Mouse (Mus musculus) forebrain, embryonic 12.5 days (tissue): Measurements from ENCODE around the gene Yars. TPM values are rescaled to one million over a fixed set of nuclear protein-coding genes. Genes with fewer than 3 reads are reported as not detected.

Experiments
- ATAC-seq: fragments of 200-750 bp; cut with Nextera tagmentation; 2 replicates; pipeline ENCODE4 v1.8.0; 2017; ENCODE audit warnings: moderate TSS enrichment; ENCODE audit not compliant: low FRiP score
- H3K27ac ChIP-seq: fragments of 300-500 bp; sonication (generic); 2 replicates; pipeline ENCODE4 v1.5.1; 2016; ENCODE audit warnings: mild to moderate bottlenecking
- H3K27me3 ChIP-seq: fragments of 300-500 bp; sonication (generic); 2 replicates; pipeline ENCODE4 v1.6.1; 2016; ENCODE audit warnings: mild to moderate bottlenecking
- H3K36me3 ChIP-seq: fragments of 300-500 bp; sonication (generic); replicated peaks from 2 replicates; pipeline ENCODE4 v1.6.1; 2016; ENCODE audit warnings: mild to moderate bottlenecking
- H3K4me1 ChIP-seq: fragments of 300-500 bp; sonication (generic); 2 replicates; pipeline ENCODE4 v1.6.1; 2016
- H3K4me2 ChIP-seq: fragments of 300-500 bp; sonication (generic); 2 replicates; pipeline ENCODE4 v1.6.1; 2016; ENCODE audit warnings: mild to moderate bottlenecking, moderate library complexity
- H3K4me3 ChIP-seq: fragments of 300-500 bp; sonication (generic); replicated peaks from 2 replicates; pipeline ENCODE4 v1.5.1; 2016; ENCODE audit warnings: mild to moderate bottlenecking
- H3K9ac ChIP-seq: fragments of 300-500 bp; sonication (generic); 2 replicates; pipeline ENCODE4 v1.6.1; 2016; ENCODE audit warnings: mild to moderate bottlenecking
- H3K9me3 ChIP-seq: fragments of 300-500 bp; sonication (generic); 2 replicates; pipeline ENCODE4 v1.6.1; 2016
- WGBS: fragments of 180-500 bp; shearing (Covaris S2); methylation state at CpG from one replicate; pipeline ENCODE4 v1.1.7; 2016; 5-methylcytosine and 5-hydroxymethylcytosine counted together
- polyA plus RNA-seq: library from polyadenylated mRNA; unstranded; fragments of >200 nt; fragmentation: Nextera tagmentation; extraction: Ambion mirVana; gene quantifications from 2 replicates; pipeline ENCODE4 v1.2.1, GENCODE M21; 2016

Gene Yars
- polyA plus RNA-seq, 1 experiment from 2014 or later: 103 TPM

- no peak overlapping the region for H3K27ac ChIP-seq
- H3K4me3 ChIP-seq: no peak overlapping the region
- H3K27me3 ChIP-seq: peaks cover 77% of the 10 kb centered on the region
- no peak overlapping the region for H3K4me2 ChIP-seq
- no peaks in the 10 kb centered on the region for H3K36me3 ChIP-seq
- H3K9ac ChIP-seq: no peak overlapping the region
- H3K9me3 ChIP-seq: no peaks in the 10 kb centered on the region
- peaks cover 43% of the 10 kb centered on the region for H3K4me1 ChIP-seq
- 19% methylated on average over 7 of the region's 7 CpGs for WGBS
- no peak for ATAC-seq
Observed at GRCm38 (mm10) chr4:129249288-129249687, 59.7 kb downstream of the Yars start.

DNA sequence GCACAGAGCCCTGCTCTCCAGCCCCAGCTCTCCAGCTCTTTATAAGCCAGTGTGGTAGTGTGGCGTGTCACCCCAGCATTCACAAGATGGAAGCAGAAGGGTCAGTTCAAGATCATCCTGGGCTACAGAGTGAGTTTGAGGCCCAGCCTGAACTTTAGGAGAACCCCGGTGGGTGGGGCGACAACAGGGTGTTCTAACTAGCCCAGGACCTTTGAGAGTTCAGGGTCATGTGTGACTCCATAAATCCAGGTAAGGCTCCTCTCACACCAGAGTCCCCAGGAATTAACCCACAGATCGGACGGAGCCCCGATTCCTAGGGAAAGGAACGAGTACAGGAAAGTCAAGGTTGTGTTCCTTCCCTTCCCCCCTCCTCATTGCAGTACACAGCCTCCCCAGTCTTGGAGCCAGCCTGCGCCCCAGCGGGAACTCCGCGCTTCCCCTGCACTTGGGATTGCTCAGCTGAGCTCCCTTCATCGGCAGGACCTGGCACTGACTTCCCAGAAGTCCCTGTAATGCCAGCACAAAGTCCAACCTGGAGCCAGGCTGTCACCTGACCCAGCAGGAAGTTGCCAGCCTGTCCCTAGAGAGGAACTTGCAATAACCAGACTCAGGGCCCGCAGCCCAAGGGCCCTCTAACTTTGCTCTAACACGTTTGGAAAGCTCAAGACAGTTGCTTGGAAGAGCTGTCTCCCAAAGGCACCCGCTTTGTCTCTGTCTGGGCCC lies 61.4 kb downstream of the Yars start:
- Histone ChIP-seq H3K4me3 (no peak overlapping the region), H3K27me3 (peaks cover 61% of the 10 kb centered on the region), H3K4me1 (peaks cover 43% of the 10 kb centered on the region)

DNA sequence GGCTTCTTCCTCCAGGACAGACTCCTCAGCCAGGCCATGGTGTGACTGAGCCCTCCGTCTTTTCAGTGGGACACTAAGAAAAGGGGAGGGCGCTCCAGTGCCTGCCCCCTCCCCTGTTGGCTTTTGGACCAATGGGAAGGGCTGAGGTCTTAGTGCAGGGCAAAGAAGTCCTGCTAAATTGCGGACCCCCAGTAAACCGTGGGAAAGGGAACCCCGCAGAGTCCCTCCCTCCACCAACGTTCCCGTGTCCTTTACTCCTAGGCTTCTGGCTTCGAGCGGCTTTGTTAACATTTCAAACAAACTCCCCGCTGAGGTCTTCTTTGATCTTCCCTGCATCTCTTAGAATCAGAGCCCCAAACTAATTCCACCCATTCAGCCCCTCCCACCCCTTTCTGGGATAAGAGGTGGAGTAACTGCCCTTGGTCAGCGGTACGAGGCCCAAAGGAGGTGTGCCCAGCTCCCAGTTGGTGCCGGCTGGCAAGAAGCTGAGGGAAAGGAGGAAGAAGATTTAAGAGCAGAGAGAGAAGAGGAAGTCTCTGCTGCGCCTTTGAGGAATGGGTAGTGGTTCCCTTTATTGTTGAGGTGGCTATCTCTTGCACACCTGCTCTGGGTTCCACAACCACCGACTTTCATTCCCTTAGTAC lies 62.0 kb downstream of the Yars start:
- Histone ChIP-seq H3K27ac (peak overlapping the region; percentile 62), H3K9me3 (no peaks in the 10 kb centered on the region), H3K27me3 (peaks cover 58% of the 10 kb centered on the region), H3K4me2 (peak overlapping the region; percentile 39), H3K36me3 (no peaks in the 10 kb centered on the region), H3K9ac (peak overlapping the region; percentile 5; the same call in 1 of the 2 replicates), H3K4me3 (no peak overlapping the region), H3K4me1 (peaks cover 43% of the 10 kb centered on the region)
- ATAC-seq: no peak
- WGBS: 2% methylated on average over 15 of the region's 15 CpGs

More for the DNA sequence above, 61.4 kb downstream of the Yars start:
- ATAC-seq: no peak
- Histone ChIP-seq H3K4me2 (peak overlapping the region; percentile 39; the same call in 1 of the 2 replicates), H3K36me3 (no peaks in the 10 kb centered on the region), H3K9ac (peak overlapping the region; percentile 5; the same call in 1 of the 2 replicates), H3K9me3 (no peaks in the 10 kb centered on the region), H3K27ac (peak overlapping the region; percentile 62)
- WGBS: 13% methylated on average over 15 of the region's 15 CpGs

DNA sequence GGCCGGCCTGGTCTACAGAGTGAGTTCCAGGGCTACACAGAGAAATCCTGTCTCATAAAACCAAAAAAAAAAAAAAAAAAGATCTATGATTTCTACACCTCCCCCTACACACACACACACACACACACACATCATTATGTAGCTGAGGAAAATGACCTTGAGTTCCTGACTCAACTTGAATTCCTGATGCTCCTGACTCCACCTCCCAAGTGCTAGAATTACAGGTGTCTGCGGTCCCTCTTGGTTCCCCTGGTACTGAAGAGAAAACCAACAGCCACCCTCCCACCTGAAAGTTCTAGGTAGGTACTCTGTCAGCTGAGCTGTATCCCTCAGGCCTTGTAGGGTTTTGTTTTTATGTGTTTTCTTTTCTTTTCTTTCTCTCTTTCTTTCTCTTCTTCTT lies 62.9 kb downstream of the Yars start:
- peaks cover 49% of the 10 kb centered on the region for H3K4me1 ChIP-seq
- no peak overlapping the region for H3K4me3 ChIP-seq
- H3K9ac ChIP-seq: no peak overlapping the region
- H3K4me2 ChIP-seq: no peak overlapping the region
- 88% methylated on average over 1 of the region's 2 CpGs for WGBS
- H3K27me3 ChIP-seq: peaks cover 50% of the 10 kb centered on the region
- H3K36me3 ChIP-seq: no peaks in the 10 kb centered on the region
- ATAC-seq: no peak
- no peak overlapping the region for H3K27ac ChIP-seq
- H3K9me3 ChIP-seq: no peaks in the 10 kb centered on the region

DNA sequence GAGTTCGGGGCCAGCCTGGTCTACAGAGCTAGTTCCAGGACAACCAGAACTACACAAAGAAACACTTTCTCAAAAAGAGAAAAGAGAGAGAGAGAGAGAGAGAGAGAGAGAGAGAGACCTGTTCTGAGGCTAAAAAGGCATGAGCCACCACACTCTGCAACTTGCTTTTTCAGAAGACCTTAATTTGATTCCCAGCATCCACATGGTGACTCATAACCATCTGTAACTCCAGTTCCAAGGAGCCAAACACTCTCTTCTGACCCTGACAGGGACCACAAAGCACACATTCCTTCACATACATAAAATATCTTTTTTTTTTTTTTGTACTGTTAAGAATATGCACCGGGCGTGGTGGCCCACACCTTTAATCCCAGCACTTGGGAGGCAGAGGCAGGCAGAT lies 65.0 kb downstream of the Yars start:
- ATAC-seq: no peak
- 92% methylated on average over 3 of the region's 3 CpGs for WGBS
- H3K9ac ChIP-seq: no peak overlapping the region

DNA sequence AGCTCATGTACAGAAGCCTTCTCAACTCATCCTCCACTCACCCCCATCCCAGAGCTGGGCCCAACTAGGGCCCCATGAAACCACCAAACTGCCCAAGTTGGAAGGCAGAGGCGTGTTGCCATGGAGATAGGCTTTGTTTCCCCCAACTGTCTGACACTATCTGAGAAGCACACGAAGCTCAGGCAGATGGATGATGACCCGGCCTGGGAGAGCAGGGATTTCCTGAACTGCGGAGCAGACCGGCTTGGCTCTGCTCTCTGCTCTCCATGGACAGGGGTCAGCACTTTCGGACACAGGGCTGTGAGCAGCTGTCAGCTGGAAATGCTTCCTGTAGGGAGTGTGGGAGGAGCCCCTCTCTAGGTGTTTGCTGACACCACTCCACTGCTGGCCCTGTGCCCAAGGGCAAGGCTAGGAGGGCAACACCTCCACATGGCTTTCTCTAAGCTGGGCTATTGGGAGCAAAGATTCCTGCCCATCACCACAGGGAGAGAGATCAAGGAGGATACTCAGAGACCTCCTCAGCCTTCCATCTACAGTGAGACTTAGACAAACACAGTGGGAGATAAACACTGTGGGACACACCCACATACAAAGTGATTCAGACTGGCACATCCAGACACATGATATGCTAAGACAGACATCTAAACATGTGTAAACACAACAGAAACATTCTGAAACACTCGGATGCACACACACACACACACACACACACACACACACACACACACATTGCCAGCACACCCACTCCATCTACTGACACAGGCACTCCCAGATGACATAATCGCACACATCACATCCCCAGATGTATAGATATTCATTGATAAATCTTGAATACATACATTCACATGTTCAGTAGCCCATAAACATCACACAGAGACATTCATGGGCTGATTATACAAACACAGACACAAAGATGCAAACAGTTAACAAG lies 67.2 kb downstream of the Yars start:
- peaks cover 9% of the 10 kb centered on the region for H3K27me3 ChIP-seq
- no peaks in the 10 kb centered on the region for H3K36me3 ChIP-seq
- no peaks in the 10 kb centered on the region for H3K9me3 ChIP-seq
- peaks cover 36% of the 10 kb centered on the region for H3K4me1 ChIP-seq
- H3K9ac ChIP-seq: peak overlapping the region; percentile 17; the same call in 1 of the 2 replicates
- WGBS: 39% methylated on average over 8 of the region's 8 CpGs
- no peak for ATAC-seq
- H3K4me2 ChIP-seq: no peak overlapping the region
- H3K27ac ChIP-seq: no peak overlapping the region
- H3K4me3 ChIP-seq: no peak overlapping the region

More for the DNA sequence above, 65.0 kb downstream of the Yars start:
- Histone ChIP-seq H3K4me2 (no peak overlapping the region), H3K27me3 (peaks cover 29% of the 10 kb centered on the region), H3K36me3 (no peaks in the 10 kb centered on the region), H3K4me3 (no peak overlapping the region), H3K9me3 (no peaks in the 10 kb centered on the region), H3K27ac (no peak overlapping the region), H3K4me1 (peaks cover 36% of the 10 kb centered on the region)

DNA sequence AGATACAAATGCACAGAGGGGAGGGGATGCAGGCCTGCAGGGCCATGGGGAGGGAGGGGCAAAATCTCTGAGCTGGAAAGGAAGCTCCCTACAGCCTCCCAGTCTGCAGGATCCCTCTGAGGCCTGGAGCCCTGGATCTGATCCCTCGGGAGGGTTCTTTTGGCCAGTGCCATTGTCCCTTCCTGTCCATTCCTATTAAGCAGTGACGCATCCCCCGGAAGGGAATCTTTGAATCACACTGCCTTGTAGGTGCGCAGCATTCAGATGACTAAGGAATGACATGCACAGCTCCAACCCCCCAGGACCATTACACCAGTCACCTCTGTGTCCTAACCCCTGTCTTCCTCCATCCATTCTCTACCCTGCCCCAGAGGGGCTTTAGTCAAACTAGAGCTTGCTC lies 69.5 kb downstream of the Yars start:
- H3K4me1 ChIP-seq: peaks cover 40% of the 10 kb centered on the region
- H3K4me2 ChIP-seq: no peak overlapping the region
- no peaks in the 10 kb centered on the region for H3K9me3 ChIP-seq
- WGBS: 58% methylated on average over 4 of the region's 4 CpGs
- H3K36me3 ChIP-seq: no peaks in the 10 kb centered on the region
- no peak overlapping the region for H3K4me3 ChIP-seq
- no peak overlapping the region for H3K9ac ChIP-seq
- peaks cover 5% of the 10 kb centered on the region for H3K27me3 ChIP-seq
- no peak for ATAC-seq
- no peak overlapping the region for H3K27ac ChIP-seq

- Histone ChIP-seq H3K27ac (no peak overlapping the region), H3K9me3 (no peaks in the 10 kb centered on the region), H3K9ac (no peak overlapping the region), H3K4me3 (no peak overlapping the region), H3K4me1 (peaks cover 40% of the 10 kb centered on the region), H3K4me2 (no peak overlapping the region), H3K36me3 (no peaks in the 10 kb centered on the region), H3K27me3 (peaks cover 5% of the 10 kb centered on the region)
- no peak for ATAC-seq
- WGBS: 13% methylated on average over 6 of the region's 6 CpGs
Observed at GRCm38 (mm10) chr4:129260678-129261077, 71.1 kb downstream of the Yars start.

DNA sequence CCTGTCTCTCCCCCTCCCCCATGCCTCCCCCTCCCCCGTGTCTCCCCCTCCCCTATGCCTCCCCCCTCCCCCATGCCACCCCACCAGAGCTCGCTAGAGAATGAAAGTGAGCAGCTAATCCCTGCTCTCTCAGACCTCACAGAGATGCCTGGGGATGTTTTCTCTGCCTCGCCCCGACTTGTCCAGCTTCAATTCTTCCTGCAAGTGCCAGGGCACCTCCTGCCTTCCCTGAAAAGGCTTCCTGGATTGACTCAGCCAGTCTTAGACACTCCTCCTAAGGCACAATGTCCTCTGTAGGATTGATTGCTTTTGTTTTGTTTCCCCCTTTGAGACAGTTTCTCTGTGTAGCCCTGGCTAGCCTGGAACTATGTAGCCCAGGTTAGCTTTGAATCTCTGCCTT lies 71.6 kb downstream of the Yars start, which contains the start of gene C77080:
Gene C77080 (minus strand): TSS at position 209 of the 400 bp plus-strand sequence.
- H3K4me2 ChIP-seq: no peak within 1 kb of the TSS
- H3K27ac ChIP-seq: no peak within 1 kb of the TSS
- H3K9me3 ChIP-seq: no peaks in the 10 kb centered on the region
- H3K9ac ChIP-seq: no peak within 1 kb of the TSS
- peaks cover 37% of the 10 kb centered on the region for H3K4me1 ChIP-seq
- ATAC-seq: no peak
- H3K4me3 ChIP-seq: no peak within 1 kb of the TSS
- no peaks in the 10 kb centered on the region for H3K36me3 ChIP-seq
- WGBS: 0% methylated on average over 2 of the region's 4 CpGs
- H3K27me3 ChIP-seq: peaks cover 5% of the 10 kb centered on the region

DNA sequence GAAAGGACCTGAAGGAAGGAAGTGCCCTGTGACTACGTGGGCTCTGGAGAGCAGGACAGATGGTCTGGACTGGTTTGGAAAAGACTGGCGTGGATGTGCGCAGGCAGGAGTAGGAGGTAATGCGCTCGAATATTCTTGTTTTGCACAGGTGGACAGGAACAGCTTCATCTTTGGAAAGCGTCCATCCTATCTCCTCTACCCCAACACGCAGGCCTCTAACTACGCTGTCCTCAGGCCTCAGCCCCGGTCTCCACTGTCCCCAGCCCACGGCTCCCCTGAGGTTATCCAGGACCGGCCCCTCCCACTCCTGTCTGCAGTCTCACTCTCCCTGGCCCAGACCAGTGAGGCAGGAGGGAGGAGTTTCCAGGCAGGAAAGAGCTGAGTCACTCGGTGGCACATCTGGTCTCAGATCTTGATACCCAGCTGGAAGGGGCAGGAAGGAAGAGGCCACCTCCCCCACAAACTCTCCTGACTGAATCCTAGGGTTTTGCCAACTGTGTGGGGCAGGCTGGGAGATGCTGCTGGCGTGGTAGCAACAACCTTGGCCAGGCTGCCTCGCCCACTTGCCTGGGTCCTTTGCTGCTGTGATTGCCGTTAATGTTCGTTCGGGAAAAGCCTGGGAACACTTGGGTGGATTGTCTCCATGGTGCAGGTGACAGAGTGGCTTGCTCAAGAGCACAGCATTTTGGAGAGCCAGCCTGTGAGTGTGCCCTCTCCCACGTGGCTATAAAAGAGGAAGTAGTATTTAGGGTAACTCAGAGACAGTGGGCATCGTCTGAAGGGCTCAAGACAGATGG lies 73.9 kb downstream of the Yars start:
- no peak for ATAC-seq
- no peaks in the 10 kb centered on the region for H3K36me3 ChIP-seq
- H3K4me3 ChIP-seq: no peak overlapping the region
- no peaks in the 10 kb centered on the region; the same call in 1 of the 2 replicates for H3K27me3 ChIP-seq
- H3K4me2 ChIP-seq: no peak overlapping the region
- WGBS: 46% methylated on average over 19 of the region's 19 CpGs
- H3K9ac ChIP-seq: no peak overlapping the region
- peaks cover 28% of the 10 kb centered on the region for H3K4me1 ChIP-seq
- 0 out of 2 replicates have a peak overlapping the region, but pooled peaks have one; percentile 9 for H3K27ac ChIP-seq
- H3K9me3 ChIP-seq: no peaks in the 10 kb centered on the region

DNA sequence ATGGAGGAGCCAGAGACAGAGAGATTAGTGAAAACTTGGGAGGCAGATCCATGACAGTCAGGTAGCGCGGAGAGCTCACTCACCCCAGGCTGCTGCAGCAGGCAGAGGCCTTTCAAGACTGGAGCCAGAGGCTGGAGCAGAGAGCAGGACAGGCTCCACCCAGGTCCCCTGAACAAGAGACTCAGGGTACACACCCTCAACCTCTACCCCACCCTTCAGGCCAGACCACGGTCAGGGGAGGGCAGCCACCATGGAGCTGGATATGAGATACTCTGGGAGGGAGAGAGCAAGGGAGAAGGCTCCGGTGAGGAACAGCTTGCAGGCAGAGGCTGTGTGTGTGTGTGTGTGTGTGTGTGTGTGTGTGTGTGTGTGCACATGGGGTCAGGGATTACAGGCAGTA lies 76.6 kb downstream of the Yars start:
- no peak overlapping the region for H3K4me2 ChIP-seq
- peaks cover 10% of the 10 kb centered on the region for H3K4me1 ChIP-seq
- ATAC-seq: no peak
- WGBS: 89% methylated on average over 4 of the region's 4 CpGs
- no peak overlapping the region for H3K9ac ChIP-seq
- no peak overlapping the region for H3K4me3 ChIP-seq
- H3K27me3 ChIP-seq: no peaks in the 10 kb centered on the region; the same call in 1 of the 2 replicates
- H3K36me3 ChIP-seq: no peaks in the 10 kb centered on the region
- H3K9me3 ChIP-seq: no peaks in the 10 kb centered on the region
- no peak overlapping the region for H3K27ac ChIP-seq
